8 mouse cellular contexts compared by ENCODE assay signal in the genomic region with DNA sequence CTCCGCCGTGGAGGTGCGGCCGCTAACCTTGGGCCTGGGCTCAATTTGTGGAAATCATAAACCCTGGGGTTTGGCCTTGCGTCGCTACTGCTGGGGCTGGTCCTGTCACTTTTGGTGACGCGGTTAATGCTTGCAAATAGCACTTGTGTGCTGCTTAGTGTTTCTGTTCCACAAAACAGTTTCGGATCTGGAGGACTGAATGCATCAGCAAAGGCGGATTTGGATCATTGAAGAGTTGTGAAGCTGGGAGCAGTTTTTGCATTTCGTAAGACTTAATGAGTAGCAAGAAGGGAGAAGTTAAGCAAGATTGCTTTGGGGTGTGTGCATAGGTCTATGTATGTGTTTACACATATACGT. TPM values are rescaled to one million over a fixed set of nuclear protein-coding genes. Genes with fewer than 3 reads are reported as not detected.
DNase-seq lines count a peak whose midpoint lies in the region; ATAC-seq and TF ChIP-seq lines count a peak whose summit lies in the region.

No protein-coding gene starts in this region.

- no peak for TF ChIP-seq CTCF in layer of hippocampus, adult 2 months (conservative IDR thresholded peaks at IDR 0.05)
- TF ChIP-seq CTCF in MEL (IDR thresholded peaks at IDR 0.05 in 2 of 3, conservative IDR thresholded peaks at IDR 0.05 in 1 of 3; ENCODE audit: control insufficient read depth in 1 of 3, insufficient read depth in 1 of 3, low read depth in 2 of 3, low read length in 3 of 3, poor library complexity in 1 of 3, severe bottlenecking in 1 of 3): no peak
- TF ChIP-seq CTCF in intestine, postnatal 0 days (IDR thresholded peaks at IDR 0.05; ENCODE audit: low read depth): no peak

- peak in 1 of 2 experiments; percentile 24 for DNase-seq in layer of hippocampus, adult 2 months (ENCODE audit: low spot score in 2 of 2)
- DNase-seq in layer of hippocampus, postnatal 25 days (ENCODE audit: extremely low spot score in 1 of 2, low spot score in 1 of 2): no peak
- peak; percentile 80 for DNase-seq in MEL (ENCODE audit: low read depth, low spot score)
- DNase-seq in forebrain, embryonic 14.5 days (ENCODE audit: low spot score): no peak
- DNase-seq in mesoderm, embryonic 11.5 days (ENCODE audit: low read depth, low spot score): peak; percentile 20
- DNase-seq in adrenal gland, postnatal 36 days: no peak
- no peak for DNase-seq in cerebellum, postnatal 25 days

- H3K4me1 ChIP-seq in MEL (ENCODE audit: control insufficient read depth in 1 of 2, insufficient read depth in 2 of 2, low read length in 2 of 2): peaks cover 15 to 39% of the 10 kb centered on the region in 2 experiments
- peaks cover 18% of the 10 kb centered on the region for H3K4me1 ChIP-seq in forebrain, embryonic 14.5 days (ENCODE audit: control insufficient read depth, insufficient read depth, low read length)
- peaks cover 8% of the 10 kb centered on the region; the same call in 1 of the 2 replicates for H3K4me1 ChIP-seq in intestine, postnatal 0 days (replicated peaks; ENCODE audit: control insufficient read depth, insufficient read depth, low read length)

- TF ChIP-seq POLR2A in MEL (IDR thresholded peaks at IDR 0.05; ENCODE audit: control insufficient read depth in 1 of 2, insufficient read depth in 1 of 2, low read depth in 1 of 2, low read length in 2 of 2, poor library complexity in 1 of 2): no peak; a peak in 1 of 4 replicates

- peaks cover 0 to 41% of the 10 kb centered on the region in 2 experiments; a peak in 2 of 4 replicates for H3K36me3 ChIP-seq in MEL (ENCODE audit: control insufficient read depth in 1 of 2, insufficient read depth in 2 of 2, low read length in 2 of 2)
- no peaks in the 10 kb centered on the region for H3K36me3 ChIP-seq in forebrain, embryonic 14.5 days (ENCODE audit: control insufficient read depth, insufficient read depth, low read length)
- no peaks in the 10 kb centered on the region for H3K36me3 ChIP-seq in intestine, postnatal 0 days (ENCODE audit: control insufficient read depth, insufficient read depth)

- ATAC-seq in forebrain, embryonic 14.5 days: no peak
- ATAC-seq in intestine, postnatal 0 days: no peak

- H3K27ac ChIP-seq in layer of hippocampus, adult 2 months: peak overlapping the region; percentile 99
- H3K27ac ChIP-seq in MEL (ENCODE audit: control insufficient read depth, low read depth, low read length): peak overlapping the region; percentile 97
- 0 out of 2 replicates have a peak overlapping the region, but pooled peaks have one; percentile 96 for H3K27ac ChIP-seq in forebrain, embryonic 14.5 days (ENCODE audit: low read depth, low read length)
- peak overlapping the region; percentile 93 for H3K27ac ChIP-seq in intestine, postnatal 0 days (ENCODE audit: low read depth, low read length)

- peaks cover 37% of the 10 kb centered on the region for H3K79me2 ChIP-seq in MEL (ENCODE audit: control insufficient read depth, insufficient read depth, low read length, poor library complexity)

- peak overlapping the region; percentile 90 for H3K4me3 ChIP-seq in layer of hippocampus, adult 2 months
- H3K4me3 ChIP-seq in MEL (ENCODE audit: control insufficient read depth in 1 of 2, insufficient read depth in 1 of 2, low read depth in 2 of 2, low read length in 2 of 2): peak overlapping the region; percentile 84 to 98
- peak overlapping the region; percentile 97 for H3K4me3 ChIP-seq in forebrain, embryonic 14.5 days (ENCODE audit: low read depth, low read length)
- H3K4me3 ChIP-seq in intestine, postnatal 0 days (ENCODE audit: low read depth, low read length): peak overlapping the region; percentile 98

- TF ChIP-seq RAD21 in MEL (IDR thresholded peaks at IDR 0.05; ENCODE audit: low read depth, low read length): no peak

- peak overlapping the region; percentile 93 for H3K9ac ChIP-seq in MEL (ENCODE audit: control insufficient read depth, low read depth, low read length, poor library complexity, severe bottlenecking)
- H3K9ac ChIP-seq in forebrain, embryonic 14.5 days (ENCODE audit: low read length): peak overlapping the region; percentile 94
- H3K9ac ChIP-seq in intestine, postnatal 0 days (ENCODE audit: low read depth, low read length): peak overlapping the region; percentile 95

- H3K4me2 ChIP-seq in forebrain, embryonic 14.5 days (ENCODE audit: low read length): peak overlapping the region; percentile 66
- H3K4me2 ChIP-seq in intestine, postnatal 0 days (replicated peaks; ENCODE audit: low read depth): peak overlapping the region; percentile 87

- H3K9me3 ChIP-seq in MEL (replicated peaks; ENCODE audit: insufficient read depth, low read length): no peaks in the 10 kb centered on the region
- no peaks in the 10 kb centered on the region for H3K9me3 ChIP-seq in forebrain, embryonic 14.5 days (replicated peaks; ENCODE audit: control insufficient read depth, low read length)
- no peaks in the 10 kb centered on the region for H3K9me3 ChIP-seq in intestine, postnatal 0 days (ENCODE audit: control insufficient read depth)

- WGBS in forebrain, embryonic 14.5 days: 4% methylated on average over 12 of the region's 12 CpGs
- WGBS in intestine, postnatal 0 days: 4% methylated on average over 12 of the region's 12 CpGs

- no peak for TF ChIP-seq EP300 in MEL (IDR thresholded peaks at IDR 0.05; ENCODE audit: low read depth in 1 of 2, low read length in 2 of 2)

- H3K27me3 ChIP-seq in MEL (ENCODE audit: control insufficient read depth in 1 of 2, insufficient read depth in 2 of 2, low read length in 2 of 2): no peaks in the 10 kb centered on the region
- H3K27me3 ChIP-seq in forebrain, embryonic 14.5 days (replicated peaks; ENCODE audit: control insufficient read depth, insufficient read depth, low read length): no peaks in the 10 kb centered on the region
- no peaks in the 10 kb centered on the region for H3K27me3 ChIP-seq in intestine, postnatal 0 days (replicated peaks; ENCODE audit: control insufficient read depth, insufficient read depth, low read length)

TF ChIP-seq in MEL, 35 proteins besides CTCF, POLR2A, EP300 and RAD21:
- no peak for TF ChIP-seq MYC (IDR thresholded peaks at IDR 0.05; ENCODE audit: low read depth, low read length)
- TF ChIP-seq NELFE (IDR thresholded peaks at IDR 0.05; ENCODE audit: low read depth, low read length): no peak
- TF ChIP-seq UBTF (IDR thresholded peaks at IDR 0.05; ENCODE audit: borderline replicate concordance, insufficient read depth, low read depth, low read length): 0 out of 2 replicates have a peak, but pooled peaks have one; percentile 9
- TF ChIP-seq MXI1 (IDR thresholded peaks at IDR 0.05; ENCODE audit: low read depth, low read length): peak; percentile 10
- TF ChIP-seq SIN3A (IDR thresholded peaks at IDR 0.05; ENCODE audit: low read length): peak; percentile 57

RNA-seq across cellular contexts. Expression of a gene that starts 1.0 kb away (rescaled TPM):
- total RNA-seq in layer of hippocampus, adult 2 months (2021): 10 to 100 TPM; 55.7 to 57.3 TPM
- total RNA-seq in layer of hippocampus, postnatal 25 days (2021): 10 to 100 TPM; 50.5 to 53.0 TPM
- 11.2 and 17.1 TPM in 2 replicates for total RNA-seq in MEL (2012; rRNA removed)
- 10 to 100 TPM in 1 of 2 experiments, not detected in 1; 15.5 TPM for polyA plus RNA-seq in MEL (2012; ENCODE audit: insufficient read depth in 1 of 2, insufficient read length in 2 of 2, low read depth in 1 of 2, low replicate concordance in 2 of 2, missing spikeins in 1 of 2)
- 24.2 and 28.4 TPM in 2 replicates for polyA plus RNA-seq in forebrain, embryonic 14.5 days (2014; fragmentation: Nextera tagmentation; extraction: Ambion mirVana)
- polyA plus RNA-seq in intestine, postnatal 0 days (2015; fragmentation: Nextera tagmentation; extraction: Ambion mirVana): 3.6 and 3.7 TPM in 2 replicates
- total RNA-seq in adrenal gland, postnatal 36 days (2021): 10 to 100 TPM; 34.8 to 59.8 TPM

Comparison
In these comparisons a context has a peak if more than half of its experiments do, and no peak if none do; other contexts are left out.
1. DNase-seq: peak in MEL (single experiment) and mesoderm, embryonic 11.5 days (single experiment); none in layer of hippocampus, postnatal 25 days (0 of 2), forebrain, embryonic 14.5 days (single experiment), adrenal gland, postnatal 36 days (0 of 2) and cerebellum, postnatal 25 days (0 of 2).
2. Peak in every context shown above with its lines, with median percentiles within 50 percentile points of each other: H3K27ac ChIP-seq, H3K4me3 ChIP-seq and H3K9ac ChIP-seq.